Mouse (Mus musculus) megakaryocyte, embryonic 14.5 days (primary cell): ENCODE measurements around the gene Sfxn3. TPM values are rescaled to one million over a fixed set of nuclear protein-coding genes. Genes with fewer than 3 reads are reported as not detected.

ENCODE experiments used
- H3K27me3 ChIP-seq: replicated peaks from 2 replicates; pipeline ENCODE3; 2012; ENCODE audit warnings: inconsistent platforms
- H3K36me3 ChIP-seq: replicated peaks from 2 replicates; pipeline ENCODE3; 2012; ENCODE audit warnings: low read length, inconsistent platforms, mixed read lengths
- H3K4me1 ChIP-seq: 2 replicates; pipeline ENCODE4 v1.6.1; 2012; ENCODE audit warnings: inconsistent platforms
- H3K4me3 ChIP-seq: replicated peaks from 2 replicates; pipeline ENCODE3; 2012; ENCODE audit warnings: moderate library complexity, mild to moderate bottlenecking, inconsistent platforms
- H3K9me3 ChIP-seq: 2 replicates; pipeline ENCODE4 v1.6.1; 2012; ENCODE audit warnings: inconsistent platforms
- FLI1 ChIP-seq: IDR thresholded peaks from 2 replicates; pipeline ENCODE4 v1.6.1; 2012; ENCODE audit warnings: low read length, inconsistent platforms, mixed read lengths
- GATA1 ChIP-seq: IDR thresholded peaks from 3 replicates; pipeline ENCODE4 v1.6.1; 2012; ENCODE audit warnings: mixed read lengths, low read length, inconsistent platforms, borderline replicate concordance
- polyA plus RNA-seq: library from polyadenylated mRNA; stranded (reverse); fragments of >175 nt; gene quantifications from 2 replicates; pipeline ENCODE4 v1.2.3, GENCODE M21; 2012; ENCODE audit warnings: low replicate concordance; ENCODE audit not compliant: insufficient read depth

Gene Sfxn3
- polyA plus RNA-seq, 1 experiment: 4.4 TPM

DNA sequence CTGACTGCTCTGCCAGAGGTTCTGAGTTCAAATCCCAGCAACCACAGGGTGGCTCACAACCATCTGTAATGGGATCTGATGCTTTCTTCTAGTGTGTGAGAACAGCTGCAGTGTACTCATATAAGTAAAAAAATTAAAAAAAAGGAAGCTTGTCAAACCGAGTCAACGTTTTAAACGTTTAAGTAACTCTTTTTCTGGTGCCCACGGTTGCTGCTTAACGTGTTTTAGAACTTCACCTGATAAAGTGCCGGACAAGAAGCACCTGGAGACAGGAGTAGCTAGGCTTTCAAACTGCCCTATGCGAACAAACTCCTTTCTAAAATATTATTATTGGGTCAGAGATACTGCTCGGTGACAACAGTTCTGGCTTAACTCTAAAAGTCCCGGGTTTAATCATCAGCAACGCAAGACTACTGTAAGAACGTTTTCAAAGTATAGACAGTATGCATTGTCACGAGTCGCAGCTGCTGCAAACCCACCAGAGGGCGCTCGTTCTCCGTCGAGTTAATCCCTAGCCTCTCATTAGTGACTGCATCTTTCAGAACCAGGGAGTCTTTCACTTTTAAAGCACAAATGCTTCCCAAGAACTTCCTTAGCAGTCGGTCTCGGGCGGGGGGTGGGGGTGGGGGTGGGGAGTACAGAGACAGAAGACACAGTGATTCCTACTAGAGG is 26.7 kb downstream of the Sfxn3 start:
- H3K27me3 ChIP-seq: peaks cover 27% of the 10 kb centered on the region
- H3K4me1 ChIP-seq: peaks cover 77% of the 10 kb centered on the region
- no peaks in the 10 kb centered on the region for H3K9me3 ChIP-seq
- H3K36me3 ChIP-seq: no peaks in the 10 kb centered on the region
- H3K4me3 ChIP-seq: peak overlapping the region; percentile 97
- no peak for TF ChIP-seq GATA1

DNA sequence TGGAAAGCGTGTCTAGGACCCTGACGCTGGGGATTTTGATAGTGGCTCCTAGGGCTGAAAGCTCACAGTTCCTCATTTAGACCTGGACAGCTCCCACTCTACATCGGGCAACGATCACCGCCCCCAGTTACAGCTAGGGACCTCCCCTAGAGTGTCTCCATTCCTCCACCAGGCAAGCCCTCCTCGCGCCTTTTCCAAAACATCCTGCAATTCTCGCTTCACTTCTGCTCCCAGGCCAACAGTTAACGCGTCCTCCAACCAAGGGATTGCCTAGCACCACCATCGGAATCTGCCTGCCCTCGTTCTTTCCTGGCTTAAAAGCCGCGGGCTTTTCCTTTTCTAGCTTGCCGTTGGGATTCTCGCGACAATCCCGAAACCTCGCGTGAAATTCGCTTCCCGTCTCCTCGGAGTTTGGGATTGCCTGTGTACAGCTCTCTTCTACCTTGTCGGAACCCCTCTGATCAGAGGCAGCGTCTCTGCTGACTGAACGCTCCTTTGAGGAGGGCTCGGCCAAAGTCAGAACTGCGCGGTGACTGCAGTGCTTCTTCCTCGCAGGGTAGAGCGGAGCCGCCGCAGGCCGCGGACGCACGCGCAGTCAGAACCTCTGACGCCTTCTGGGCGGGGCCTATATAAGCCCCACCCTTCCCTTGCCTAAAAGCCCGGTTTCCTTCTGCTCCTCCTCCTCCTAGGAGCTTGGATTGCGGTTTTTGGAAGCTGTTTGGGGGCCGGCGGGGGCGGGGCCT is 27.4 kb downstream of the Sfxn3 start, which contains the start of gene Kazald1:
Gene Kazald1, plus strand, starts transcription at position 662 of the 743 bp plus-strand sequence.
- TF ChIP-seq FLI1: peak; percentile 35; the same call in 1 of the 2 replicates
- TF ChIP-seq GATA1: no peak
- H3K36me3 ChIP-seq: no peaks in the 10 kb centered on the region
- H3K4me3 ChIP-seq: peak within 1 kb of the TSS; percentile 97
- peaks cover 84% of the 10 kb centered on the region for H3K4me1 ChIP-seq
- peaks cover 28% of the 10 kb centered on the region for H3K27me3 ChIP-seq
- H3K9me3 ChIP-seq: no peaks in the 10 kb centered on the region

DNA sequence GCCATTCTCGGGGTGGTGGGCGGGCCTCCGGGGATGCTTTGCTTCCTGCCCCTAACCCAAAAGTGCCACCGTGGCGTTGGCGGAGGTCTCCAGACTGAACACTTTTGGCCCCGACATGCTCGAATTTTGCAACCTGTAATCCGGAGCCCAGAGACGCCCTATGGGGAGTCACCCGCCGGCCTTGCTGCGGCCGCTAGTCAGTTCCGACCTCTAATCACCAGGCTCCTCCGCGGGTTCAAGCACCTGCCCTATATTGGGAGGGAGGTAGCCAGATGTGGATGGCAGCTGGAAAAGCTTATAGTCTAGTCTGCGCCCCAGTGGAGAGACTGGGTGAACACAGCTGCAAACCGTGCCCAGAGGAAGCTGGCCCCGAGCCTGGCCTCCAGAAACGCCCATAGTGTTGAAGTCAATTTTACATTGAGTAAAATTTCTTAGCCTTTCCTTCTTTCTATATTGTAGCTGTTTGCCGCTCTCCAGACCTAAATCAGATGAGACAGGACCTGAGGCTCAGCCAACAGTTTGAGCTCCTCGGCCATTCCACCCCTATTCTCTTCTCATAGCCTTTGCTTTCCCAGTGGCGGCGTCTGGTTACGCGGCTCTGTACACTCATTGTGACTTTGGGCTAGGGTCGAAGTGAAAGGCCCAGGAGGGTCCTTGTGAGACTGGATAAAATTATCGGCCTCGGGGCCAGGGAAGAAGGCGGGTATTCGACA is 28.2 kb downstream of the Sfxn3 start:
- peaks cover 34% of the 10 kb centered on the region for H3K27me3 ChIP-seq
- H3K4me1 ChIP-seq: peaks cover 89% of the 10 kb centered on the region
- no peaks in the 10 kb centered on the region for H3K36me3 ChIP-seq
- H3K9me3 ChIP-seq: no peaks in the 10 kb centered on the region
- H3K4me3 ChIP-seq: peak overlapping the region; percentile 97
- no peak for TF ChIP-seq FLI1
- no peak for TF ChIP-seq GATA1

DNA sequence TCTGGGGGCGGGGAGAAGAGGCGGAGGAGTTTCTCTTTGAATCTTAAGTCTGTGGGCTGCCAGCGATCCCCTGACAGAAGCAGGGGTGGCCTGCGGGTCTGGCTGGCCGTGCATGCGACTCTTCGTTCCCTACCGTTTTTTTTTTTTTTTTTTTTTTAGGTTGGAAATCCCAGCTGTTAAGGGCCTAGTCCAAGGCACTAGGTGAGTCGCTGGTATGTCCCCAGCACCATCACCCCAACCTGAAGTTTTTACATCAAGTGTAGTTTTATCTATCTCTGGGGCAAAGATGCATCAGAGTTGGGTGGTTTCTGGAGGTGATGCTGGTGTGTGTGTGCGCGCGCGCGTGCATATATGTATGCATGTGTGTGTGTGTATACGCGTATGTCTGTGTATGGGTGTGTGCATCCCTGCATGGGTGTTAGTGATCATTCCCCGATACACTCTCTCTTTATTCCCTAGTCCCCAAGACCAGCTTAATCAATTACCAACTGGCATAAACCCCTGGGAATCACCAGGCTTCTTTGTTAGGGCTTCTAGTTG is 28.8 kb downstream of the Sfxn3 start:
- peaks cover 39% of the 10 kb centered on the region for H3K27me3 ChIP-seq
- peaks cover 89% of the 10 kb centered on the region for H3K4me1 ChIP-seq
- TF ChIP-seq GATA1 (no peak), FLI1 (no peak)
- no peaks in the 10 kb centered on the region for H3K36me3 ChIP-seq
- no peaks in the 10 kb centered on the region for H3K9me3 ChIP-seq
- peak overlapping the region; percentile 97 for H3K4me3 ChIP-seq

DNA sequence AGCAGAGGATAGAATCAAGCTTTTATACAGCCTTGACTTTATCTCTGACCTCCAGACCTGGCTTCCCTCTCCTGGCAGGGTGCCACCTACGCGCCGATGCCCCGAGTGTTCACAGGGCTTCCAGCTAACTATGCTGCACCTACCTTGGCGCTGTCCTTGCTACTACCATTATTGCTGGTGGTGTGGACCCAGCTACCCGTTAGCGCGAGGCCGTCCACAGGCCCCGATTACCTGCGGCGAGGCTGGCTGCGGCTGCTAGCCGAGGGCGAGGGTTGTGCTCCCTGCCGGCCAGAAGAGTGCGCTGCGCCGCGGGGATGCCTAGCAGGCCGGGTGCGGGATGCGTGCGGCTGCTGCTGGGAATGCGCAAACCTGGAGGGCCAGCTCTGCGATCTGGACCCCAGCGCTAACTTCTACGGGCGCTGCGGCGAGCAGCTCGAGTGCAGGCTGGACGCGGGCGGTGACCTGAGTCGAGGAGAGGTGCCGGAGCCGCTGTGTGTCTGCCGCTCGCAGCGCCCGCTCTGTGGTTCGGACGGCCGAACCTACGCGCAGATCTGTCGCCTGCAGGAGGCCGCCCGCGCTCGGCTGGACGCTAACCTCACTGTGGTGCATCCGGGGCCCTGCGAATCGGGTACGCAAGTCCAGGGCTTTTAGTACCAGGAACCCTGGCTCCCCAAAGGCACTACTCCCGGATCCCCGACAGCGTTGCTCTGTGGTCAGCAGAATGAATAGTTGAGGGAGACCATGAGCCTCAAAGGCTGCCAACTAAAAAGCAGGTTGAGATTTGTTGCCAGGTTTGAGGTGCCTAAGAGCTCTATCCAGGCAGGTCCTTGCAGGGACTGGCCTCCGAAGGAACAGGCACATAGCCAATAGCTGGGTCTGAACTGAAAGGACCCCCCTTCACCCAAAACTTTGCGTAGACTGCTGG is 29.5 kb downstream of the Sfxn3 start:
- H3K9me3 ChIP-seq: no peaks in the 10 kb centered on the region
- peaks cover 89% of the 10 kb centered on the region for H3K4me1 ChIP-seq
- peaks cover 39% of the 10 kb centered on the region for H3K27me3 ChIP-seq
- TF ChIP-seq FLI1 (no peak), GATA1 (no peak)
- peak overlapping the region; percentile 97 for H3K4me3 ChIP-seq
- no peaks in the 10 kb centered on the region for H3K36me3 ChIP-seq

DNA sequence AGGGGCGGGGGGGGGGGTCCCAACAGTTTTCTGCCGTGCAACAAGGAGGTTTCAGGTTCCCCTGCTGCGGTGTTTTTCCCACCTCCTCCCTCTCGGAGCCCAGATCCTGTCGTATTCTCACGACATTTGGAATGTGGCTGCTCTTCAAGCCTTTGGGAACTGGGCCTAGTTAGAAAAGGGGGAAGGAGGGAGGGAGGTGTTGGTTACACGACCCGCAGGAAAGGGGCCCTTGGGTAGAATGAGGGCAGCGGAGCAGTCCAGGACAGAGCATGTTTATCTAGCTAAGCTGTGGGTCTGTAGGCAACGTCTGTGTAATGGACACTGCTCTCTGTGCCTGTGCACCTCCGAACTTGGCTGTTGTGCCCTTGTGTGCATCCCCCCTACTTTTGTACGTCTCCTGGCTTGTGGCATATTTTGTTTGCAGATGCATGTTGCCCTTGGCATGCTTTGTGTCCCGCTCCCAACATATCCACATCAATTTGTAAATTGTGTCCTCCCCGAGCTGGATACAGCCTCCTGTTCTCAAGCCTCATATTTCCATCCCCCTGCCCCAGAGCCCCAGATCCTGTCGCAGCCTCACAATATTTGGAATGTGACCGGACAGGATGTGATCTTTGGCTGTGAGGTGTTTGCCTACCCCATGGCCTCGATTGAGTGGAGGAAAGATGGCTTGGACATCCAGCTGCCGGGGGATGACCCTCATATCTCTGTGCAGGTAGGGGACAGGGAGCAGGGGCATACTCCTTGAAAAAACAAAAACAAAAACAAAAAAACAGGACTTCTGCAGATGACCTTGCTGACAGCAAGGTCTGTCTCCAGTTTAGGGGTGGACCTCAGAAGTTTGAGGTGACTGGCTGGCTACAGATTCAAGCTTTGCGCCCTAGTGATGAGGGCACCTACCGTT is 30.7 kb downstream of the Sfxn3 start:
- peak overlapping the region; percentile 97 for H3K4me3 ChIP-seq
- no peaks in the 10 kb centered on the region for H3K36me3 ChIP-seq
- no peaks in the 10 kb centered on the region for H3K9me3 ChIP-seq
- no peak for TF ChIP-seq FLI1
- no peak for TF ChIP-seq GATA1
- H3K27me3 ChIP-seq: peaks cover 46% of the 10 kb centered on the region
- H3K4me1 ChIP-seq: peaks cover 84% of the 10 kb centered on the region

DNA sequence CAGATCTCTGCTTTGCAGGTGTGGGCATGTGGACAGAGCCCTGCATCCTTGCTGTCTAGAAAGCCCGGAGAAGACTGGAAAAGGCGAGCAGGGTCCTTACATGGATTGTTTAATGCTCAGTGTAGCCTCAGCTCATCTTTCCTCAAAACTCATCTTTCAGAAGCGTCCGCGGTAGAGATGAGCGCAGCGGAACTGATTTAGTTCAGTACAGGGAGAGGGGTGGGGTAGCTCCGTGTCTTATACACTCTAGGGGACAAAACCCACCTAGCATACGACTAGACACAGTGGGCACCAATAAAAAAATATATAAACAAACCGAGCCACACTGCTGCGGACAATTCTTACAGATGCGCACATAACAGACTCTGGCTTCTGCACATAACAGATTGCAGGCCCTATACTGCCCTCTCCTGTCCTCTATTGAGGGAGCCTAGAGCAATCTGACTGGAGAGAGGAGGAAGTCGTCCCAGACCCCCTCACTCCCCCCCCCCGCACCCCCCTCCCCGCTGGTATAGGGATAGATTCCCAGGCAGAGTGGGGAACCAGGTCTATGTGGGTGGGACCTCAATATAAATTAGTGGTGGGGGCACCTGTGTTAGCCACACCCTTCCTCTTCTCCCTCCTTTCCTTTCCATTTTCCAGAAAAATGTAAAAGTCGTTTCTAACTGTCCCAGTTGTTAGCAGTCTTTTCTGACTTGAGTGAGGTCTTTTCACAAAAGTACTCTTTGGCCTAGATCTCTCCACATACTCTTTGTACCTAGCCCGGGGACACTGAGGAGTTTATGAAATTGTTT is 31.9 kb downstream of the Sfxn3 start:
- H3K4me1 ChIP-seq: peaks cover 80% of the 10 kb centered on the region

More for the DNA sequence above, 31.9 kb downstream of the Sfxn3 start:
- TF ChIP-seq FLI1 (no peak), GATA1 (no peak)
- Histone ChIP-seq H3K27me3 (peaks cover 58% of the 10 kb centered on the region), H3K4me3 (peak overlapping the region; percentile 92), H3K9me3 (no peaks in the 10 kb centered on the region), H3K36me3 (no peaks in the 10 kb centered on the region)
